Mouse (Mus musculus) layer of hippocampus, adult 9-11 months (tissue): ENCODE results near the gene Phf14.
"Not testable (repeated sequence)": the region's sequence is repeated elsewhere in the genome, so short reads cannot be mapped to it uniquely, and the experiment has no call there.

Experiments used
- DNase-seq: peaks from one replicate; pipeline ENCODE4 v3.0.0; 2022

Phf14 gene

GRCm38 (mm10) chr6:12097125-12097524 is 189.5 kb downstream of the Phf14 start:
- DNase-seq, result no peak

GRCm38 (mm10) chr6:12105144-12105543 is 197.5 kb downstream of the Phf14 start:
- peak; percentile 70 for DNase-seq

- no peak for DNase-seq
Measured at GRCm38 (mm10) chr6:12107326-12107725, 199.7 kb downstream of the Phf14 start.

GRCm38 (mm10) chr6:12107786-12108185 is 200.2 kb downstream of the Phf14 start:
- no peak for DNase-seq

- DNase-seq, result no peak
Measured at GRCm38 (mm10) chr6:12116926-12117818, 209.6 kb downstream of the Phf14 start.

- DNase-seq, result no peak
Measured at GRCm38 (mm10) chr6:12117819-12118570, 210.4 kb downstream of the Phf14 start.

GRCm38 (mm10) chr6:12122759-12123158 is 215.2 kb downstream of the Phf14 start:
- no peak for DNase-seq

GRCm38 (mm10) chr6:12125031-12125803 is 217.6 kb downstream of the Phf14 start:
- peak; percentile 43 for DNase-seq

- not testable (repeated sequence) for DNase-seq
Measured at GRCm38 (mm10) chr6:12126601-12127000, 219.0 kb downstream of the Phf14 start.

GRCm38 (mm10) chr6:12127287-12127686 is 219.7 kb downstream of the Phf14 start:
- no peak for DNase-seq
